Mouse (Mus musculus) lung, embryonic 14.5 days (tissue): Measurements from ENCODE around the gene Dcaf12. TPM values are rescaled to one million over a fixed set of nuclear protein-coding genes. Genes with fewer than 3 reads are reported as not detected.

ENCODE experiments used
- ATAC-seq: fragments of 200-750 bp; cut with Nextera tagmentation; 2 replicates; pipeline ENCODE4 v1.8.0; 2017; ENCODE audit warnings: mild to moderate bottlenecking, moderate TSS enrichment, moderate library complexity; ENCODE audit not compliant: insufficient read depth
- DNase-seq: peaks from one replicate; pipeline ENCODE4 v3.0.0-alpha.2; 2015
- H3K27ac ChIP-seq: fragments of 300-500 bp; sonication (generic); 2 replicates; pipeline ENCODE4 v1.5.1; 2014; ENCODE audit warnings: low read depth, mild to moderate bottlenecking, moderate library complexity
- H3K27me3 ChIP-seq: fragments of 300-500 bp; sonication (generic); 2 replicates; pipeline ENCODE4 v1.6.1; 2014; ENCODE audit warnings: low read length, control low read depth; ENCODE audit not compliant: insufficient read depth
- H3K36me3 ChIP-seq: fragments of 300-500 bp; sonication (generic); 2 replicates; pipeline ENCODE4 v1.6.1; 2014; ENCODE audit warnings: control low read depth; ENCODE audit not compliant: insufficient read depth
- H3K4me1 ChIP-seq: fragments of 300-500 bp; sonication (generic); 2 replicates; pipeline ENCODE4 v1.6.1; 2014; ENCODE audit warnings: antibody characterized with exemption, control low read depth; ENCODE audit not compliant: insufficient read depth
- H3K4me2 ChIP-seq: fragments of 300-500 bp; sonication (generic); 2 replicates; pipeline ENCODE4 v1.6.1; 2014; ENCODE audit warnings: mild to moderate bottlenecking
- H3K4me3 ChIP-seq: fragments of 300-500 bp; sonication (generic); 2 replicates; pipeline ENCODE4 v1.5.1; 2014; ENCODE audit warnings: low read depth, low read length
- H3K9ac ChIP-seq: fragments of 300-500 bp; sonication (generic); 2 replicates; pipeline ENCODE4 v1.6.1; 2014
- H3K9me3 ChIP-seq: fragments of 300-500 bp; sonication (generic); 2 replicates; pipeline ENCODE4 v1.6.1; 2016; ENCODE audit warnings: low read depth, low read length, control low read depth
- CTCF ChIP-seq: IDR thresholded peaks from 2 replicates; pipeline ENCODE4 v1.5.1; 2016; ENCODE audit warnings: antibody characterized with exemption, low read depth
- WGBS: fragments of 180-500 bp; shearing (Covaris S2); extraction: QIAGEN DNeasy Blood & Tissue Kit; methylation state at CpG from one replicate; pipeline ENCODE4 v1.1.7; 2014; 5-methylcytosine and 5-hydroxymethylcytosine counted together
- polyA plus RNA-seq: library from polyadenylated mRNA; unstranded; fragments of >200 nt; fragmentation: Nextera tagmentation; extraction: Ambion mirVana; gene quantifications from 2 replicates; pipeline ENCODE4 v1.2.1, GENCODE M21; 2014

Dcaf12 gene
- polyA plus RNA-seq, 1 experiment from 2014 or later, result 53.5 TPM

GRCm38 (mm10) chr4:41331085-41331484, 16.4 kb upstream of the Dcaf12 start:
- H3K9ac ChIP-seq, result no peak overlapping the region
- DNase-seq (peak; percentile 11), ATAC-seq (no peak; the same call in 1 of the 2 replicates)
- H3K4me2 ChIP-seq, result no peak overlapping the region
- no peaks in the 10 kb centered on the region for H3K9me3 ChIP-seq
- WGBS, result 66% methylated on average over 3 of the region's 3 CpGs
- no peak for TF ChIP-seq CTCF
- H3K4me3 ChIP-seq, result no peak overlapping the region
- H3K36me3 ChIP-seq, result no peaks in the 10 kb centered on the region
- no peaks in the 10 kb centered on the region for H3K4me1 ChIP-seq
- no peak overlapping the region for H3K27ac ChIP-seq
- H3K27me3 ChIP-seq, result no peaks in the 10 kb centered on the region

DNA sequence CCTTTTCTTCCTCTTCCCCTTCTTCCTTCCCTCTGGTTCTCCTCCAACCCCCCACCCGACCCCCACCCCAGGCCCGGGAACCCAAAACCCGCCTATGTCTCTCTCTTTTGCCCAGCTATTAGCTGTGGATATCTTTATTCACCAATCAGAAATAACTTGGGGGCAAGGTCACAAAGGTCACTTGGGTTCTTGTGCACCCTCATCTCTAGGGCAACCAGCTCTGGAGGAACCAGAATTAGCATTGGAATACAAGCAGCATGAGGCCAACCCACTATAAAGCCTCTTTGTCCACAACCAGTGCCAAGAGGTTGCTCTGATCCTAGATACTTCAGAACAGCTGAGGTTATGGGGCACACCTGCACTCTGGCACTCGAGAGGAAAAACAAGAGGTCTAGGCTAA, 14.8 kb upstream of the Dcaf12 start:
- TF ChIP-seq CTCF, result no peak
- H3K4me3 ChIP-seq, result no peak overlapping the region
- no peaks in the 10 kb centered on the region for H3K4me1 ChIP-seq
- no peak for ATAC-seq
- DNase-seq, result no peak
- no peak overlapping the region for H3K4me2 ChIP-seq
- WGBS, result 69% methylated on average over 4 of the region's 4 CpGs
- no peaks in the 10 kb centered on the region for H3K27me3 ChIP-seq
- H3K9ac ChIP-seq, result no peak overlapping the region
- no peaks in the 10 kb centered on the region for H3K9me3 ChIP-seq
- H3K27ac ChIP-seq, result no peak overlapping the region
- H3K36me3 ChIP-seq, result no peaks in the 10 kb centered on the region

DNA sequence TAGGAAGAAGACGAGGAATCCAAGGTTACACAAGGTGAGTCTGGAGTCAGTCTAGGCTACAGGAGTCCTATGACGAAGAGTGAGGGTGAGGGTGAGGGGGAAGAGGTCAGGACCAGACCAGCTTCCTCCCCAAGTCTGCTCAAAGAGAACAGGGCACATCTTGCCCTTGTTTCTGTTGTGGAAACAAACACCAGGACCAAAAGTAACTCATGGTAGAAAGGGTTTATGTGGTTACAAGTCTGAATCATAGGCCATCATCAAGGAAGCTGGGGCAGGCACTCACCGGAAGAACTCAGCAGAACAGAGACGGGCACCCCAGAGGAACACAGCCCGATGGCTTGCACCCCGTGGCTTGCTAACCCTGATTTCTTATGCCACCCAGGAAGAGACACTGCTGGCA, 12.2 kb upstream of the Dcaf12 start:
- DNase-seq (no peak), ATAC-seq (no peak)
- TF ChIP-seq CTCF, result no peak
- Histone ChIP-seq H3K4me3 (no peak overlapping the region), H3K9me3 (no peaks in the 10 kb centered on the region), H3K4me1 (no peaks in the 10 kb centered on the region), H3K27ac (no peak overlapping the region), H3K9ac (no peak overlapping the region), H3K4me2 (no peak overlapping the region), H3K36me3 (no peaks in the 10 kb centered on the region), H3K27me3 (no peaks in the 10 kb centered on the region)
- 90% methylated on average over 6 of the region's 6 CpGs for WGBS

GRCm38 (mm10) chr4:41320971-41321370, 6.3 kb upstream of the Dcaf12 start:
- Histone ChIP-seq H3K27me3 (no peaks in the 10 kb centered on the region), H3K9ac (no peak overlapping the region), H3K4me1 (no peaks in the 10 kb centered on the region), H3K4me2 (no peak overlapping the region), H3K36me3 (no peaks in the 10 kb centered on the region), H3K27ac (no peak overlapping the region), H3K4me3 (no peak overlapping the region), H3K9me3 (no peaks in the 10 kb centered on the region)
- DNase-seq (no peak), ATAC-seq (no peak)
- TF ChIP-seq CTCF, result no peak
- WGBS, result 48% methylated on average over 4 of the region's 4 CpGs

DNA sequence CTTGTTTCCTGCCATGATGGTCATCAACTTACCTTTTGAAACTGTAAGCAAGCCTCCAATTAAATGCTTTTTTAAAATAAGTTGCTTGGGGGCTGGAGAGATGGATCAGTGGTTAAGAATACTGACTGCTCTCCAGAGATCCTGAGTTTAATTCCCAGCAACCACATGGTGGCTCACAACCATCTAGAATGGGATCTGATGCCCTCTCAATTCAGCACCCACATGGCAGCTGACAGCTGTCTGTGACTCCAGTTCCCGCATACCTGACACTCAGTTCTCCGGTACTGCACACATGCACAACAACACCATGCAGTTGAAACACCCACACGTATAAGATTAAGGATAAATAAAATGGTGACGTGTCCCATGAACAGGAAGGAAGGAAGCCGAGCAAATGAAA, 3.6 kb upstream of the Dcaf12 start:
- Histone ChIP-seq H3K36me3 (no peaks in the 10 kb centered on the region; the same call in 1 of the 2 replicates), H3K9me3 (no peaks in the 10 kb centered on the region), H3K9ac (no peak overlapping the region), H3K4me1 (peaks cover 2% of the 10 kb centered on the region), H3K4me3 (no peak overlapping the region), H3K4me2 (no peak overlapping the region), H3K27ac (no peak overlapping the region), H3K27me3 (no peaks in the 10 kb centered on the region)
- DNase-seq, result no peak
- 68% methylated on average over 5 of the region's 5 CpGs for WGBS
- no peak for TF ChIP-seq CTCF
- ATAC-seq, result no peak

DNA sequence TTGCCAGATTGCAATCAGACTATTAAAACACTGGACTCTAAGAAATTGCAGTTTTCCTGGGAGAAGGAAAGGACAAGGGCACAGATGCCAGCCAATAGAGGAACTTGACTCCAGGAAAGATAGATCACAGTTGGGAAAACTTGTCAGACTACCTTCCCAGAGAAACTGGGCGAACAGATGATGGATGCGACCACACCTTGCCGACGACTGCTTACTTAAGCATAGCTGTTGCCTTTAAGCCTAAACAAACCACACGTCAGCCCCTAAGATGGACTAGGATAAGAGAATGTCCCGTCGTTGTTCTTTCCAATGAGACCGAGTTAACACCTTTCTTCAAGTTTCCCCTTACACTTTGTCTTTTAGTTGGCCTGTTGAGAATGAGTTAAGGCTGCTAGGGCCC, 484 bp upstream of the Dcaf12 start:
- no peak for TF ChIP-seq CTCF
- H3K9me3 ChIP-seq, result no peaks in the 10 kb centered on the region
- H3K27me3 ChIP-seq, result no peaks in the 10 kb centered on the region
- H3K4me3 ChIP-seq, result peak overlapping the region; percentile 98
- H3K4me2 ChIP-seq, result peak overlapping the region; percentile 76
- H3K36me3 ChIP-seq, result peaks cover 30% of the 10 kb centered on the region
- 14% methylated on average over 8 of the region's 8 CpGs for WGBS
- peak overlapping the region; percentile 96 for H3K9ac ChIP-seq
- peaks cover 6% of the 10 kb centered on the region for H3K4me1 ChIP-seq
- H3K27ac ChIP-seq, result peak overlapping the region; percentile 97
- DNase-seq (no peak), ATAC-seq (peak; percentile 11; the same call in 1 of the 2 replicates)

DNA sequence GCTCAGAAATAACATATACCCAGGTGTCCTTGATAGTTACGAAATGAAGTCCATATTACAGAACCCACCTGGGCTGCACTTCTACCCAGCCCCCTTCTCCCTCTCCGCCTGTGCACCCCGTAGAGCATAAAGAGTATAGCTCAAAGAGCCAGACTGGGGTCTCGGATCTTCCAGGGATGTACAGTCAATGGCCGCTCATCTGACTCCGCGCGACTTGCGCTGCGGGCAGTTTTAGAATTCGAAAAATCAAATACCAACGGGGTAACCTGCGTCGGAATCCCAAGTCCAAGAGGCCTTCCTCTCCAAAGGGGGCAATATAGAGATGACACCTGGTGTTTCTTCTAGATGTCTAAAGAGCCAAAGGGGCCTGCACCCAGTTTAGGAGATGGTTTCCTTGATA, 967 bp downstream of the Dcaf12 start:
- peaks cover 6% of the 10 kb centered on the region for H3K4me1 ChIP-seq
- TF ChIP-seq CTCF, result no peak
- H3K9ac ChIP-seq, result peak overlapping the region; percentile 96
- peaks cover 43% of the 10 kb centered on the region for H3K36me3 ChIP-seq
- ATAC-seq, result no peak; the same call in 1 of the 2 replicates
- peak overlapping the region; percentile 76 for H3K4me2 ChIP-seq
- peak overlapping the region; percentile 97 for H3K27ac ChIP-seq
- H3K4me3 ChIP-seq, result peak overlapping the region; percentile 98
- H3K27me3 ChIP-seq, result no peaks in the 10 kb centered on the region
- no peak for DNase-seq
- 10% methylated on average over 14 of the region's 14 CpGs for WGBS
- H3K9me3 ChIP-seq, result no peaks in the 10 kb centered on the region
